14 mouse cellular contexts compared by ENCODE assay signal in the genomic region with DNA sequence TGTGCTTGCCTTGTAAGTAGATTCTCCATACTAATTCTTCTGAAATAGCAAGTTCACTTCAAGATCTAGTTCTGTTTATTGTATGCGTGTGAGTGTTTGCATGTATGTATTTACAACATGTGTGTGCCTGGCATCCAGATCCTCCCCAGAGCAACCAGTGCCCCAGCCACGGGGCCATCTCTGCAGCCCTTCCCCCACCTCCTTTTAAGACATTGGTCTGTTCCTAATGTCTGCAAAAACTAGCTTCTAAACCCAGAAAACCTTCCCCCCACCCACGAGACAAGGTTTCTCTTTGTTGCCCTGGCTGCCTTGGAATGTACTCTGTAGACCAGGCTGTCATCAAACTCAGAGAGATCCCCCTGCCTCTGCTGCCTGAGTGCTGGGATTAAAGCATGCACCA. TPM values are rescaled to one million over a fixed set of nuclear protein-coding genes. Genes with fewer than 3 reads are reported as not detected.
"Had no signal": no experiment of that assay in that cellular context is flagged by ENCODE, and none has a peak within 500 bp of the region (broad histone marks: within the 10 kb centered on the region; RNA-seq: fewer than 3 reads in every experiment).

No protein-coding gene starts in this region.

- DNase-seq: kidney, adult 18-20 months; right cerebral cortex, adult 18-20 months; right cerebral cortex, postnatal 25 days had no signal

- H3K9ac ChIP-seq: intestine, embryonic 15.5 days; kidney, embryonic 15.5 days; liver, embryonic 12.5 days; midbrain, embryonic 13.5 days; stomach, embryonic 15.5 days had no signal

- H3K4me2 ChIP-seq: intestine, embryonic 15.5 days; kidney, embryonic 15.5 days; liver, embryonic 12.5 days; midbrain, embryonic 13.5 days; stomach, embryonic 15.5 days had no signal

- H3K27me3 ChIP-seq: intestine, embryonic 15.5 days; kidney, embryonic 15.5 days; liver, embryonic 12.5 days; midbrain, embryonic 13.5 days; stomach, embryonic 15.5 days had no signal

- ATAC-seq: intestine, embryonic 15.5 days; liver, embryonic 12.5 days; midbrain, embryonic 13.5 days had no signal

- H3K27ac ChIP-seq: intestine, embryonic 15.5 days; kidney, embryonic 15.5 days; limb, embryonic 10.5 days; liver, embryonic 12.5 days; midbrain, embryonic 13.5 days; stomach, embryonic 15.5 days had no signal

- H3K9me3 ChIP-seq: intestine, embryonic 15.5 days; kidney, embryonic 15.5 days; limb, embryonic 10.5 days; liver, embryonic 12.5 days; midbrain, embryonic 13.5 days; stomach, embryonic 15.5 days had no signal

- H3K4me1 ChIP-seq: intestine, embryonic 15.5 days; limb, embryonic 10.5 days; liver, embryonic 12.5 days; midbrain, embryonic 13.5 days had no signal

- H3K4me3 ChIP-seq: intestine, embryonic 15.5 days; kidney, embryonic 15.5 days; limb, embryonic 10.5 days; liver, embryonic 12.5 days; midbrain, embryonic 13.5 days; stomach, embryonic 15.5 days had no signal

- H3K36me3 ChIP-seq: intestine, embryonic 15.5 days had no signal

RNA-seq across cellular contexts. Expression of gene Cd27, which starts 14.2 kb away (rescaled TPM):
- total RNA-seq: layer of hippocampus, adult 8-10 months; layer of hippocampus, postnatal 14 days; left cerebral cortex, adult 18-20 months; left cerebral cortex, postnatal 10 days; midbrain, postnatal 0 days had no signal
